Mouse (Mus musculus): Measurements from ENCODE around the gene Brf1.

- TF ChIP-seq CTCF (IDR thresholded peaks at IDR 0.05; ENCODE audit: control insufficient read depth, insufficient read depth, insufficient read length) (peak; percentile 80), MAX (IDR thresholded peaks at IDR 0.05) (no peak), MYOD1 (IDR thresholded peaks at IDR 0.05; ENCODE audit: control insufficient read depth, insufficient read length, low read depth) (no peak), CEBPB (IDR thresholded peaks at IDR 0.05; ENCODE audit: low read depth) (no peak), USF1 (IDR thresholded peaks at IDR 0.05; ENCODE audit: low read depth) (no peak), MYOG (IDR thresholded peaks at IDR 0.05; ENCODE audit: control insufficient read depth, extremely low read depth, insufficient read length) (no peak)
Observed at GRCm38 (mm10) chr12:112929562-112930352, 70.7 kb downstream of the Brf1 start, which contains the start of gene Jag2.

Data from C2C12 (cell line).